Mouse (Mus musculus) urinary bladder, postnatal 25 days (tissue): ENCODE results near the gene Tmsb4x.

Experiments
- DNase-seq: peaks from one replicate; pipeline ENCODE4 v3.0.0; 2022; ENCODE audit warnings: low spot score

Gene Tmsb4x

GRCm38 (mm10) chrX:167182411-167182810 lies 26.7 kb downstream of the Tmsb4x start:
- no peak for DNase-seq

DNA sequence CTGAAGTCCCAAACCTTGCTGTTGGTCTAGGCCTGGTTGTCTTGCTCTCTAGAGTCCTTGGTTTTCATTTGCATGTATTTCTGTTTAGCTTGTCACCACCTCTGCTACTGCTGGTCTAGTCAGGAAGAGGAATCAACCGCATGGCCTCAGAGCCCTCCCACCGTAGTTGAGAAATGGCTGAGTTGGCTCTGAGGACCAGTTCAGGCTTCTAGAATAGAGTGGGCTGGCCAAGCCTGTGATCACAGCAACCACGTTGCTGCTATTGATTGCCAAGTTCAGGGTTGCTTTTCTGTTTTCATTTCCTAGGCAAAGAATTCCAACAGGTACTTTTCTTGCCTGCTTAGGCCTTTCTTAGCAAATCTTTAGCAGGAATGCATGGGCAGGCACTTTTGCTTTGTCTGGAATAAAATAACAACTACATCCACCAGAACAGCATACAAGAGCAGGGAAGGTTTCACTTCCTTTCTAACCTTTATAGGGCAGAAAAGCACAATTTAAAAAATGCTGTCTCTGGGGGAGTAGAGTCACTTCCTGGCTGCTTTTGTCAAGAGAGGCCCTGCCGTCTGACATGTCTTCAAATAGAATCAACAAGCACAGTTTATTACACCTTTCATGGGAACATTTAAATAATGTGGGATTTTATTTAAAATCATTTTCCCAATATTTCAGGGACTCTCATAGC lies 29.0 kb downstream of the Tmsb4x start:
- no peak for DNase-seq

GRCm38 (mm10) chrX:167179549-167179948 lies 29.6 kb downstream of the Tmsb4x start:
- DNase-seq: no peak

GRCm38 (mm10) chrX:167175319-167175718 lies 33.8 kb downstream of the Tmsb4x start:
- no peak for DNase-seq

DNA sequence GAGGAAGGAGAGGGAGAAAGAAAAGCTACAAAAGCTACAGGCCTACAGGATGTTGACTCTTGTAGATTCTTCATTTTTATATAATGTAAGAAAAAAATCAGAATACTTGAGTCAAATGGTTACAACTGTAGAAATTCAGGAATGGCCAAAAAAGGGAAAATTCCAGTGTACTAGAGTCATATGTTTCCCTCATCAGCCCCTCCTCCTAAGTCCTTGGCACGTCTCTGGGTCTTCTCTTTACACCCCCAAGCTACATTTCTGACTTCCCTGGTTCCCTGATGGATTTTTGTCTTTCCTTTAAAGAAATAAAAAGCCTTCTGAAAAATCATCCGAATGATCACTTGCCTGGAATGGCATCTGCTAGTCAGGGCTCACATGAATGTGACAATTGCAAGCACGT lies 34.8 kb downstream of the Tmsb4x start:
- DNase-seq: no peak

DNA sequence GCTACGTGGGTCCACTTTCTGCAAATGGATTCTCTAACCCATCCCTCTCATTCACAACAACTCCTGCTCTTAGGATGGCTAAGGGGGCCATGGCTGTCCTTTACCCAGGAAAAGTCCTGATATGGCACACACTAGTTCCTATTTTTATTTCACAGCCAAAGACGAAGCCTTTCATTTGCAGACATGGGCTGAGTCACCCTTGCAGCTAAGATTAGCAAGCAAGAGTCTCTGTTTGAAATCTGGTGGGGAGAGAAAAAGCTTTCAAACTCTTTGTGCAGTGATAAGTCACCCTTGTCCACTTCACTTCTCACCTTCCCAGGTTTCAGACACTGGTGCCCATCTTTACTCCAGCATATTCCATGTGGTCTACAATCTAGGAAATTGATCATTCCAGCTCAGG lies 36.9 kb downstream of the Tmsb4x start:
- no peak for DNase-seq

DNA sequence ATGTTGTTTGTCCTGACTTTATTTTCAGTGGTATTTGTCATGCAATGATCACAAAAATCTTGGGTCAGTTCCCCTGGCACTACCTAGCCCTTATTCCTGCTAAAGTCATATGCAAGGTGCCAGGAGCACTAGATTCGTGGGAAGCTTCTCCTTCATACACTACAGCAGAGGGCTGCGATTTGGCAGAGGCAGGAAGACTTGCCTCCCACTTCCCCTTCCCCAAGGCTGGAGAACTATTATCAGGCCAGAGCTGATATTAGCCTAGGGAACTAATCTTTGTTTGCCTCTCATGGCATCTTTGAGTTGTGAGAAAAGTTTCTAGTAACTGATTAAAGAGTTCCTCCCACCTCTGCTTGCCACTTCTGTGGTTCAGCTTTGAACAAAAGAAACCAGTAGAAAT lies 37.8 kb downstream of the Tmsb4x start:
- no peak for DNase-seq

GRCm38 (mm10) chrX:167167282-167167681 lies 41.8 kb downstream of the Tmsb4x start:
- DNase-seq: no peak

- no peak for DNase-seq
Observed at GRCm38 (mm10) chrX:167166051-167166450, 43.1 kb downstream of the Tmsb4x start.

GRCm38 (mm10) chrX:167157691-167158090 lies 51.4 kb downstream of the Tmsb4x start:
- DNase-seq: no peak
